Mouse (Mus musculus): ENCODE results near the gene Ddb2. TPM values are rescaled to one million over a fixed set of nuclear protein-coding genes. Genes with fewer than 3 reads are reported as not detected.

The Ddb2 gene
- polyA plus RNA-seq, 1 experiment from 2014 or later: 11.7 TPM

DNA sequence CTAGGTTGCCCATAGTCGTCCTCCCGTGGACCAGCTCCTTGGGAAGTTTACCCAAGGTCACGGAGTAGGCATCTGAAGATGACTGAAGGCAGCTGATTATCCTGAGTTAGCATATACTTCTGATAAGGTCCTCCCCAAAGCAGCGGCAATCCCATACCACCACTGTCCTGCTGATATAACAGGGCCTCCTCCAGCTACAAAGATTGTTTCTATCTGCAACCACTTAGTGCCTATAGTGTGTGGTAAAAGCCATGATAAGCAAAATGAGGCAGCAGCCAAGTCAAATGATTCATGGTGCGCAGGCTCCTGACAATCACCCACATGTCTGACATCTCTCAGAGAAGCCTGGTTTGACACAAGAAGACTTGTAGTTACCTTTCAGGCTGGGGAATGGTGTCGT, 71.8 kb downstream of the Ddb2 start:
- no peak overlapping the region for H3K9ac ChIP-seq (ENCODE audit: low read length)
- no peak overlapping the region for H3K4me3 ChIP-seq (ENCODE audit: low read length)
- no peaks in the 10 kb centered on the region for H3K27me3 ChIP-seq (ENCODE audit: control insufficient read depth, insufficient read depth, low read length)
- no peaks in the 10 kb centered on the region for H3K9me3 ChIP-seq (replicated peaks; ENCODE audit: control insufficient read depth, low read length)
- H3K4me2 ChIP-seq (ENCODE audit: low read depth, low read length): no peak overlapping the region
- no peak overlapping the region for H3K27ac ChIP-seq (ENCODE audit: low read length)
- peaks cover 16% of the 10 kb centered on the region for H3K4me1 ChIP-seq (ENCODE audit: control insufficient read depth, insufficient read depth, low read length)
- no peak for ATAC-seq (replicated peaks; ENCODE audit: extremely low read depth, insufficient read depth, low FRiP score)
- H3K36me3 ChIP-seq (ENCODE audit: control insufficient read depth, insufficient read depth): peaks cover 8% of the 10 kb centered on the region
- WGBS: 41% methylated on average over 6 of the region's 6 CpGs

DNA sequence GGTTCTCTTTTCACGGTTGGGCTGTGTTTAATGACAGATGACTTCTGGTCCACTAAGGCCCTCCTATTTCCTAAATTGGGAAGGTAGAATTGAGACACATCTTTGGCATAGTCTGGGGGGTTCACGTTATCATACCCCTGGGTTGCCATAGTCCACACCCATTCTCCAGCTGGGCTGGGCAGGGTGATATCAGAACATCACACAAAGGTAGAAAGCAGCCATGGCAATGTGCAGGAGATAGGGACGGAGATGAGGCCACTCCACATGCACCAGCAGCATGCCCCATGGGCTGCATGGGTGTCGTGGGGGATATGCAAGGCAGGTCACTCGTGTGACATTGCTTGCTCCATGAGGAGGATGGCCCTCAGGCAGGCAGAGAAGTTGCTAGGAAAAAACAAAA, 73.2 kb downstream of the Ddb2 start:
- WGBS: 86% methylated on average over 5 of the region's 5 CpGs
- no peak for ATAC-seq (replicated peaks; ENCODE audit: extremely low read depth, insufficient read depth, low FRiP score)
- no peak overlapping the region for H3K27ac ChIP-seq (ENCODE audit: low read length)
- no peak overlapping the region for H3K4me2 ChIP-seq (ENCODE audit: low read depth, low read length)
- H3K9ac ChIP-seq (ENCODE audit: low read length): no peak overlapping the region
- H3K27me3 ChIP-seq (ENCODE audit: control insufficient read depth, insufficient read depth, low read length): no peaks in the 10 kb centered on the region
- H3K9me3 ChIP-seq (replicated peaks; ENCODE audit: control insufficient read depth, low read length): no peaks in the 10 kb centered on the region
- H3K4me1 ChIP-seq (ENCODE audit: control insufficient read depth, insufficient read depth, low read length): peaks cover 19% of the 10 kb centered on the region
- no peak overlapping the region for H3K4me3 ChIP-seq (ENCODE audit: low read length)
- H3K36me3 ChIP-seq (ENCODE audit: control insufficient read depth, insufficient read depth): peaks cover 8% of the 10 kb centered on the region

- Histone ChIP-seq H3K9ac (ENCODE audit: low read length) (no peak overlapping the region), H3K27me3 (ENCODE audit: control insufficient read depth, insufficient read depth, low read length) (no peaks in the 10 kb centered on the region), H3K4me2 (ENCODE audit: low read depth, low read length) (no peak overlapping the region), H3K4me3 (ENCODE audit: low read length) (no peak overlapping the region), H3K9me3 (replicated peaks; ENCODE audit: control insufficient read depth, low read length) (no peaks in the 10 kb centered on the region), H3K27ac (ENCODE audit: low read length) (no peak overlapping the region), H3K36me3 (ENCODE audit: control insufficient read depth, insufficient read depth) (peaks cover 9% of the 10 kb centered on the region), H3K4me1 (ENCODE audit: control insufficient read depth, insufficient read depth, low read length) (peaks cover 19% of the 10 kb centered on the region)
- 78% methylated on average over 4 of the region's 4 CpGs for WGBS
- ATAC-seq (replicated peaks; ENCODE audit: extremely low read depth, insufficient read depth, low FRiP score): no peak
Observed at GRCm38 (mm10) chr2:91162952-91163351, 73.8 kb downstream of the Ddb2 start.

Other genes with a start within 250 kb of the Ddb2 start
- 40.9 and 43.4 TPM in 2 replicates for gene Rapsn, start 201.4 kb downstream of the Ddb2 start, polyA plus RNA-seq (2015; fragmentation: Nextera tagmentation; extraction: Ambion mirVana)
- gene Psmc3, start 183.0 kb downstream of the Ddb2 start, polyA plus RNA-seq (2015; fragmentation: Nextera tagmentation; extraction: Ambion mirVana): 239 and 255 TPM in 2 replicates
- gene Slc39a13, start 166.6 kb downstream of the Ddb2 start, polyA plus RNA-seq (2015; fragmentation: Nextera tagmentation; extraction: Ambion mirVana): 56.9 and 61.3 TPM in 2 replicates
- 3.6 and 5.2 TPM in 2 replicates for gene Spi1, start 154.6 kb downstream of the Ddb2 start, polyA plus RNA-seq (2015; fragmentation: Nextera tagmentation; extraction: Ambion mirVana)
- 1,022 and 1,203 TPM in 2 replicates for gene Mybpc3, start 118.8 kb downstream of the Ddb2 start, polyA plus RNA-seq (2015; fragmentation: Nextera tagmentation; extraction: Ambion mirVana)
- 5.8 and 6.1 TPM in 2 replicates for gene Madd, start 53.1 kb downstream of the Ddb2 start, polyA plus RNA-seq (2015; fragmentation: Nextera tagmentation; extraction: Ambion mirVana)
- 4.4 and 4.8 TPM in 2 replicates for gene Nr1h3, start 34.1 kb downstream of the Ddb2 start, polyA plus RNA-seq (2015; fragmentation: Nextera tagmentation; extraction: Ambion mirVana)
- gene Acp2, start 34.1 kb downstream of the Ddb2 start, polyA plus RNA-seq (2015; fragmentation: Nextera tagmentation; extraction: Ambion mirVana): 15.0 and 19.2 TPM in 2 replicates
- 60.4 and 64.0 TPM in 2 replicates for gene Pacsin3, start 19.0 kb upstream of the Ddb2 start, polyA plus RNA-seq (2015; fragmentation: Nextera tagmentation; extraction: Ambion mirVana)
- 64.9 and 68.9 TPM in 2 replicates for gene Arfgap2, start 28.0 kb upstream of the Ddb2 start, polyA plus RNA-seq (2015; fragmentation: Nextera tagmentation; extraction: Ambion mirVana)
- 42.9 and 46.0 TPM in 2 replicates for gene 1110051M20Rik, start 207.7 kb upstream of the Ddb2 start, polyA plus RNA-seq (2015; fragmentation: Nextera tagmentation; extraction: Ambion mirVana)
- 3.9 and 4.5 TPM in 2 replicates for gene Lrp4, start 220.5 kb upstream of the Ddb2 start, polyA plus RNA-seq (2015; fragmentation: Nextera tagmentation; extraction: Ambion mirVana)